Mouse (Mus musculus): Measurements from ENCODE around the gene Crat.

DNA sequence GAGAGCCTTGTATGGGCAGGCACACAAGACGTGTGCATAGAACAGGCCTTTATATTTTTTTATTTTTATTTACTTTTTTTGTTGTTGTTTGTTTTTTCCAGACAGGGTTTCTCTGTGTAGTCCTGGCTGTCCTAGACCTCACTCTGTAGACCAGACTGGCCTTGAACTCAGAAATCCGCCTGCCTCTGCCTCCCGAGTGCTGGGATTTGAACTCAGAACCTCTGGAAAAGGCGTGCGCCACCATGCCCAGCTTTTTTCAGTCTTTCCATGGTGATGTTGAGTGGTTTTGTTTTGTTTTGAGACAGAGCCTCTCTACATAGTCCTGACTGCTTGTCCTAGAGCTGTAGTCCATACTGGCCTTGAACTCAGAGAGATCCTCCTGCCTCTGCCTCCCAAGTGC, 42.9 kb downstream of the Crat start:
- no peak for TF ChIP-seq POLR2A (IDR thresholded peaks at IDR 0.05; ENCODE audit: control insufficient read depth, extremely low read depth, insufficient read depth, low read length, poor library complexity)
- TF ChIP-seq CTCF (IDR thresholded peaks at IDR 0.05; ENCODE audit: borderline replicate concordance, control insufficient read depth, extremely low read depth, insufficient read depth, low read length, poor library complexity) = no peak
